In genomic region chr5:9047150-9047790, GRCm38 (mm10) we compare ENCODE assay signal across 15 mouse cellular contexts.
"Had no signal": no experiment of that assay in that cellular context is flagged by ENCODE, and none has a peak within 500 bp of the region (broad histone marks: within the 10 kb centered on the region; RNA-seq: fewer than 3 reads in every experiment).

No protein-coding gene starts in this region.

- H3K36me3 ChIP-seq: kidney, embryonic 15.5 days; limb, embryonic 15.5 days; liver, embryonic 15.5 days; lung, embryonic 15.5 days; neural tube, embryonic 13.5 days had no signal

- DNase-seq: kidney, adult 2 months; kidney, postnatal 14 days; lung, postnatal 14 days; midbrain, embryonic 14.5 days; retina, postnatal 1 day; right cerebral cortex, postnatal 4 days; thymus, postnatal 36 days had no signal

- H3K4me2 ChIP-seq: hindbrain, embryonic 14.5 days; kidney, embryonic 15.5 days; limb, embryonic 15.5 days; liver, embryonic 15.5 days; lung, embryonic 15.5 days; neural tube, embryonic 13.5 days had no signal

- H3K9ac ChIP-seq: hindbrain, embryonic 14.5 days; kidney, embryonic 15.5 days; limb, embryonic 15.5 days; liver, embryonic 15.5 days; lung, embryonic 15.5 days; neural tube, embryonic 13.5 days had no signal

- H3K27ac ChIP-seq: hindbrain, embryonic 14.5 days; kidney, embryonic 15.5 days; left cerebral cortex, adult 2 months; limb, embryonic 15.5 days; lung, embryonic 15.5 days; macrophage; neural tube, embryonic 13.5 days had no signal

- H3K4me3 ChIP-seq: kidney, embryonic 15.5 days; left cerebral cortex, adult 2 months; limb, embryonic 15.5 days; liver, embryonic 15.5 days; lung, embryonic 15.5 days; neural tube, embryonic 13.5 days had no signal

- H3K9me3 ChIP-seq: kidney, embryonic 15.5 days; limb, embryonic 15.5 days; liver, embryonic 15.5 days; lung, embryonic 15.5 days; neural tube, embryonic 13.5 days had no signal

- H3K27me3 ChIP-seq: kidney, embryonic 15.5 days; limb, embryonic 15.5 days; liver, embryonic 15.5 days; lung, embryonic 15.5 days; neural tube, embryonic 13.5 days had no signal

- H3K4me1 ChIP-seq: kidney, embryonic 15.5 days; limb, embryonic 15.5 days; lung, embryonic 15.5 days; neural tube, embryonic 13.5 days had no signal
